Mouse (Mus musculus) embryonic facial prominence, embryonic 13.5 days (tissue): ENCODE data around the gene Klf2. TPM values are rescaled to one million over a fixed set of nuclear protein-coding genes. Genes with fewer than 3 reads are reported as not detected.

ENCODE experiments used
- ATAC-seq: fragments of 200-750 bp; cut with Nextera tagmentation; 2 replicates; pipeline ENCODE4 v1.8.0; 2017; ENCODE audit warnings: low read depth; ENCODE audit not compliant: insufficient number of reproducible peaks, insufficient read depth, low FRiP score, low TSS enrichment
- H3K27ac ChIP-seq: fragments of 300-500 bp; sonication (generic); 2 replicates; pipeline ENCODE4 v1.5.1; 2015; ENCODE audit warnings: moderate library complexity, mild to moderate bottlenecking, inconsistent platforms
- H3K27me3 ChIP-seq: fragments of 300-500 bp; sonication (generic); 2 replicates; pipeline ENCODE4 v1.6.1; 2015; ENCODE audit warnings: mild to moderate bottlenecking, inconsistent platforms
- H3K36me3 ChIP-seq: fragments of 300-500 bp; sonication (generic); 2 replicates; pipeline ENCODE4 v1.6.1; 2015; ENCODE audit warnings: mild to moderate bottlenecking, inconsistent platforms
- H3K4me1 ChIP-seq: fragments of 300-500 bp; sonication (generic); 2 replicates; pipeline ENCODE4 v1.6.1; 2015; ENCODE audit warnings: inconsistent platforms
- H3K4me2 ChIP-seq: fragments of 300-500 bp; sonication (generic); 2 replicates; pipeline ENCODE4 v1.6.1; 2015; ENCODE audit warnings: moderate library complexity, mild to moderate bottlenecking, inconsistent platforms
- H3K4me3 ChIP-seq: fragments of 300-500 bp; sonication (generic); 2 replicates; pipeline ENCODE4 v1.5.1; 2015; ENCODE audit warnings: mild to moderate bottlenecking, inconsistent platforms
- H3K9ac ChIP-seq: fragments of 300-500 bp; sonication (generic); 2 replicates; pipeline ENCODE4 v1.6.1; 2015; ENCODE audit warnings: mild to moderate bottlenecking, inconsistent platforms
- H3K9me3 ChIP-seq: fragments of 300-500 bp; sonication (generic); 2 replicates; pipeline ENCODE4 v1.6.1; 2016; ENCODE audit warnings: inconsistent platforms
- WGBS: fragments of 180-500 bp; shearing (Covaris S2); methylation state at CpG from one replicate; pipeline ENCODE4 v1.1.7; 2015; ENCODE audit warnings: mixed read lengths; 5-methylcytosine and 5-hydroxymethylcytosine counted together
- polyA plus RNA-seq: library from polyadenylated mRNA; unstranded; fragments of >200 nt; fragmentation: Nextera tagmentation; extraction: Ambion mirVana; gene quantifications from 2 replicates; pipeline ENCODE4 v1.2.1, GENCODE M21; 2015

The Klf2 gene
- polyA plus RNA-seq = 5.6 and 5.8 TPM in 2 replicates

- 0% methylated on average over 46 of the region's 46 CpGs for WGBS
- no peaks in the 10 kb centered on the region for H3K36me3 ChIP-seq
- H3K9ac ChIP-seq = peak within 1 kb of the TSS; percentile 72
- peaks cover 16% of the 10 kb centered on the region for H3K4me1 ChIP-seq
- no peak within 1 kb of the TSS for H3K27ac ChIP-seq
- no peaks in the 10 kb centered on the region for H3K9me3 ChIP-seq
- peaks cover 57% of the 10 kb centered on the region for H3K27me3 ChIP-seq
- H3K4me3 ChIP-seq = peak within 1 kb of the TSS; percentile 59
- ATAC-seq = peak; percentile 95
- peak within 1 kb of the TSS; percentile 95 for H3K4me2 ChIP-seq
These were observed at the start of gene Klf2 for GRCm38 (mm10) chr8:72318801-72319322. TSS of gene Klf2 (plus strand) at chr8:72319033.

GRCm38 (mm10) chr8:72270606-72271005, 48.2 kb upstream of the Klf2 start:
- Histone ChIP-seq H3K27me3 (no peaks in the 10 kb centered on the region), H3K9ac (no peak overlapping the region), H3K9me3 (no peaks in the 10 kb centered on the region), H3K36me3 (no peaks in the 10 kb centered on the region), H3K4me3 (no peak overlapping the region), H3K4me2 (no peak overlapping the region), H3K27ac (no peak overlapping the region), H3K4me1 (no peaks in the 10 kb centered on the region)
- WGBS = 82% methylated on average over 12 of the region's 12 CpGs
- no peak for ATAC-seq

GRCm38 (mm10) chr8:72271051-72271660, 47.7 kb upstream of the Klf2 start:
- Histone ChIP-seq H3K27me3 (no peaks in the 10 kb centered on the region), H3K27ac (no peak overlapping the region), H3K9ac (no peak overlapping the region), H3K4me2 (no peak overlapping the region), H3K36me3 (no peaks in the 10 kb centered on the region), H3K9me3 (no peaks in the 10 kb centered on the region), H3K4me1 (no peaks in the 10 kb centered on the region), H3K4me3 (no peak overlapping the region)
- WGBS = 69% methylated on average over 11 of the region's 11 CpGs
- no peak for ATAC-seq

- Histone ChIP-seq H3K4me1 (no peaks in the 10 kb centered on the region), H3K9ac (no peak overlapping the region), H3K4me2 (no peak overlapping the region), H3K27me3 (no peaks in the 10 kb centered on the region), H3K9me3 (no peaks in the 10 kb centered on the region), H3K27ac (no peak overlapping the region), H3K4me3 (no peak overlapping the region), H3K36me3 (no peaks in the 10 kb centered on the region)
- 68% methylated on average over 3 of the region's 3 CpGs for WGBS
- no peak for ATAC-seq
These were observed 47.1 kb upstream of the Klf2 start for GRCm38 (mm10) chr8:72271691-72272090.

- Histone ChIP-seq H3K9me3 (no peaks in the 10 kb centered on the region), H3K36me3 (no peaks in the 10 kb centered on the region), H3K9ac (no peak overlapping the region), H3K27ac (no peak overlapping the region), H3K4me2 (no peak overlapping the region), H3K4me1 (no peaks in the 10 kb centered on the region), H3K4me3 (no peak overlapping the region), H3K27me3 (no peaks in the 10 kb centered on the region)
- 11% methylated on average over 3 of the region's 3 CpGs for WGBS
- ATAC-seq = no peak
These were observed 46.5 kb upstream of the Klf2 start for GRCm38 (mm10) chr8:72272361-72272760.

GRCm38 (mm10) chr8:72273111-72273770, 45.6 kb upstream of the Klf2 start:
- no peaks in the 10 kb centered on the region for H3K27me3 ChIP-seq
- WGBS = 71% methylated on average over 1 of the region's 1 CpGs
- no peaks in the 10 kb centered on the region for H3K36me3 ChIP-seq
- H3K9me3 ChIP-seq = no peaks in the 10 kb centered on the region
- H3K9ac ChIP-seq = no peak overlapping the region
- no peaks in the 10 kb centered on the region for H3K4me1 ChIP-seq
- H3K27ac ChIP-seq = no peak overlapping the region
- ATAC-seq = no peak
- H3K4me2 ChIP-seq = no peak overlapping the region
- H3K4me3 ChIP-seq = no peak overlapping the region

GRCm38 (mm10) chr8:72273807-72274206, 45.0 kb upstream of the Klf2 start:
- H3K4me2 ChIP-seq = no peak overlapping the region
- H3K36me3 ChIP-seq = no peaks in the 10 kb centered on the region
- no peak for ATAC-seq
- no peaks in the 10 kb centered on the region for H3K4me1 ChIP-seq
- no peak overlapping the region for H3K27ac ChIP-seq
- 75% methylated on average over 5 of the region's 5 CpGs for WGBS
- no peaks in the 10 kb centered on the region for H3K27me3 ChIP-seq
- H3K9ac ChIP-seq = no peak overlapping the region
- H3K4me3 ChIP-seq = no peak overlapping the region
- no peaks in the 10 kb centered on the region for H3K9me3 ChIP-seq

- Histone ChIP-seq H3K4me3 (no peak overlapping the region), H3K4me2 (no peak overlapping the region), H3K9me3 (no peaks in the 10 kb centered on the region), H3K9ac (no peak overlapping the region), H3K27ac (no peak overlapping the region), H3K4me1 (no peaks in the 10 kb centered on the region), H3K27me3 (no peaks in the 10 kb centered on the region), H3K36me3 (no peaks in the 10 kb centered on the region)
- 74% methylated on average over 3 of the region's 3 CpGs for WGBS
- no peak for ATAC-seq
These were observed 41.6 kb upstream of the Klf2 start for GRCm38 (mm10) chr8:72277244-72277643.

GRCm38 (mm10) chr8:72279151-72279550, 39.7 kb upstream of the Klf2 start:
- no peak for ATAC-seq
- no peak overlapping the region for H3K9ac ChIP-seq
- H3K4me1 ChIP-seq = no peaks in the 10 kb centered on the region
- no peaks in the 10 kb centered on the region for H3K9me3 ChIP-seq
- H3K36me3 ChIP-seq = no peaks in the 10 kb centered on the region
- H3K4me2 ChIP-seq = no peak overlapping the region
- no peak overlapping the region for H3K4me3 ChIP-seq
- no peak overlapping the region for H3K27ac ChIP-seq
- WGBS = 77% methylated on average over 7 of the region's 7 CpGs
- no peaks in the 10 kb centered on the region for H3K27me3 ChIP-seq

- no peak overlapping the region for H3K4me2 ChIP-seq
- 35% methylated on average over 3 of the region's 3 CpGs for WGBS
- no peaks in the 10 kb centered on the region for H3K27me3 ChIP-seq
- H3K27ac ChIP-seq = 0 out of 2 replicates have a peak overlapping the region, but pooled peaks have one; percentile 48
- no peaks in the 10 kb centered on the region for H3K36me3 ChIP-seq
- ATAC-seq = no peak
- H3K4me3 ChIP-seq = no peak overlapping the region
- no peaks in the 10 kb centered on the region for H3K4me1 ChIP-seq
- no peaks in the 10 kb centered on the region for H3K9me3 ChIP-seq
- H3K9ac ChIP-seq = no peak overlapping the region
These were observed 37.2 kb upstream of the Klf2 start for GRCm38 (mm10) chr8:72281634-72282033.

GRCm38 (mm10) chr8:72285285-72285684, 33.5 kb upstream of the Klf2 start:
- no peak for ATAC-seq
- Histone ChIP-seq H3K27ac (no peak overlapping the region), H3K9ac (no peak overlapping the region), H3K36me3 (no peaks in the 10 kb centered on the region), H3K9me3 (no peaks in the 10 kb centered on the region), H3K4me1 (no peaks in the 10 kb centered on the region), H3K27me3 (no peaks in the 10 kb centered on the region), H3K4me3 (no peak overlapping the region), H3K4me2 (no peak overlapping the region)
- 66% methylated on average over 4 of the region's 4 CpGs for WGBS

GRCm38 (mm10) chr8:72289051-72289450, 29.8 kb upstream of the Klf2 start:
- no peak for ATAC-seq
- Histone ChIP-seq H3K27ac (no peak overlapping the region), H3K4me1 (no peaks in the 10 kb centered on the region), H3K4me2 (no peak overlapping the region), H3K4me3 (no peak overlapping the region), H3K27me3 (no peaks in the 10 kb centered on the region), H3K9ac (no peak overlapping the region), H3K9me3 (no peaks in the 10 kb centered on the region), H3K36me3 (no peaks in the 10 kb centered on the region)
